Mouse (Mus musculus) bone marrow, adult 2 months (tissue): Measurements from ENCODE around the gene Rplp2.

Source experiments
- CTCF ChIP-seq: fragments of 200-500 bp; IDR thresholded peaks from 2 replicates; pipeline ENCODE4 v1.5.1; 2011; ENCODE audit warnings: low read length, control low read depth; ENCODE audit not compliant: control insufficient read depth, insufficient read depth
- POLR2A ChIP-seq: fragments of 200-500 bp; IDR thresholded peaks from 2 replicates; pipeline ENCODE4 v1.6.1; 2011; ENCODE audit warnings: low read depth, mild to moderate bottlenecking, control low read depth, low read length, borderline replicate concordance; ENCODE audit not compliant: control insufficient read depth

- TF ChIP-seq CTCF (no peak), POLR2A (no peak)
Measured at GRCm38 (mm10) chr7:141495940-141496339, 48.8 kb downstream of the Rplp2 start.
